Mouse (Mus musculus): ENCODE data around the gene Ror1. TPM values are rescaled to one million over a fixed set of nuclear protein-coding genes. Genes with fewer than 3 reads are reported as not detected.
A peak's percentile ranks its signal among the peaks of the same experiment; 100 is the strongest.

The Ror1 gene
- polyA plus RNA-seq, 1 experiment from 2014 or later = 24.3 TPM

GRCm38 (mm10) chr4:100169683-100170082 is 74.1 kb downstream of the Ror1 start:
- Histone ChIP-seq H3K9ac (no peak overlapping the region), H3K4me3 (no peak overlapping the region), H3K27ac (peak overlapping the region; percentile 73), H3K9me3 (no peaks in the 10 kb centered on the region), H3K4me1 (peaks cover 37% of the 10 kb centered on the region), H3K27me3 (no peaks in the 10 kb centered on the region), H3K36me3 (no peaks in the 10 kb centered on the region), H3K4me2 (replicated peaks) (peak overlapping the region; percentile 31; the same call in 1 of the 2 replicates)
- WGBS = 47% methylated on average over 5 of the region's 5 CpGs
- peak; percentile 68 for ATAC-seq (ENCODE audit: insufficient number of reproducible peaks, insufficient read depth, low FRiP score, low TSS enrichment)

GRCm38 (mm10) chr4:100170161-100170650 is 74.6 kb downstream of the Ror1 start:
- ATAC-seq (ENCODE audit: insufficient number of reproducible peaks, insufficient read depth, low FRiP score, low TSS enrichment) = peak; percentile 55
- H3K27ac ChIP-seq = peak overlapping the region; percentile 73
- H3K4me3 ChIP-seq = peak overlapping the region; percentile 15; the same call in 1 of the 2 replicates
- no peaks in the 10 kb centered on the region for H3K36me3 ChIP-seq
- no peak overlapping the region for H3K9ac ChIP-seq
- H3K9me3 ChIP-seq = no peaks in the 10 kb centered on the region
- peaks cover 37% of the 10 kb centered on the region for H3K4me1 ChIP-seq
- 6% methylated on average over 14 of the region's 14 CpGs for WGBS
- no peaks in the 10 kb centered on the region for H3K27me3 ChIP-seq
- H3K4me2 ChIP-seq (replicated peaks) = peak overlapping the region; percentile 31

- ATAC-seq (ENCODE audit: insufficient number of reproducible peaks, insufficient read depth, low FRiP score, low TSS enrichment) = no peak
- H3K4me2 ChIP-seq (replicated peaks) = peak overlapping the region; percentile 31
Observed at GRCm38 (mm10) chr4:100170743-100171142, 75.2 kb downstream of the Ror1 start.

GRCm38 (mm10) chr4:100171483-100171898 is 75.9 kb downstream of the Ror1 start:
- Histone ChIP-seq H3K9ac (0 out of 2 replicates have a peak overlapping the region, but pooled peaks have one; percentile 10), H3K9me3 (no peaks in the 10 kb centered on the region), H3K27ac (peak overlapping the region; percentile 65; the same call in 1 of the 2 replicates), H3K4me3 (no peak overlapping the region), H3K36me3 (no peaks in the 10 kb centered on the region), H3K4me2 (replicated peaks) (no peak overlapping the region), H3K27me3 (no peaks in the 10 kb centered on the region), H3K4me1 (peaks cover 28% of the 10 kb centered on the region)
- ATAC-seq (ENCODE audit: insufficient number of reproducible peaks, insufficient read depth, low FRiP score, low TSS enrichment) = no peak
- WGBS = 40% methylated on average over 5 of the region's 5 CpGs

More at GRCm38 (mm10) chr4:100170743-100171142, 75.2 kb downstream of the Ror1 start:
- H3K4me3 ChIP-seq = no peak overlapping the region
- H3K9ac ChIP-seq = no peak overlapping the region
- H3K27ac ChIP-seq = peak overlapping the region; percentile 73
- no peaks in the 10 kb centered on the region for H3K36me3 ChIP-seq
- H3K27me3 ChIP-seq = no peaks in the 10 kb centered on the region
- no peaks in the 10 kb centered on the region for H3K9me3 ChIP-seq
- peaks cover 34% of the 10 kb centered on the region for H3K4me1 ChIP-seq
- 23% methylated on average over 5 of the region's 5 CpGs for WGBS

GRCm38 (mm10) chr4:100175594-100175993 is 80.0 kb downstream of the Ror1 start:
- Histone ChIP-seq H3K9ac (no peak overlapping the region), H3K36me3 (no peaks in the 10 kb centered on the region), H3K27me3 (no peaks in the 10 kb centered on the region), H3K4me1 (peaks cover 10% of the 10 kb centered on the region), H3K9me3 (no peaks in the 10 kb centered on the region), H3K4me3 (no peak overlapping the region), H3K27ac (no peak overlapping the region), H3K4me2 (replicated peaks) (no peak overlapping the region)
- no peak for ATAC-seq (ENCODE audit: insufficient number of reproducible peaks, insufficient read depth, low FRiP score, low TSS enrichment)
- WGBS = 90% methylated on average over 7 of the region's 7 CpGs

GRCm38 (mm10) chr4:100178316-100178715 is 82.7 kb downstream of the Ror1 start:
- Histone ChIP-seq H3K9me3 (no peaks in the 10 kb centered on the region), H3K27me3 (no peaks in the 10 kb centered on the region), H3K9ac (no peak overlapping the region), H3K4me1 (0 out of 2 replicates have a peak, but pooled peaks cover 5% of the 10 kb centered on the region), H3K27ac (no peak overlapping the region), H3K4me3 (no peak overlapping the region), H3K36me3 (no peaks in the 10 kb centered on the region), H3K4me2 (replicated peaks) (no peak overlapping the region)
- no peak for ATAC-seq (ENCODE audit: insufficient number of reproducible peaks, insufficient read depth, low FRiP score, low TSS enrichment)
- WGBS = 81% methylated on average over 3 of the region's 3 CpGs

- H3K27me3 ChIP-seq = no peaks in the 10 kb centered on the region
- ATAC-seq (ENCODE audit: insufficient number of reproducible peaks, insufficient read depth, low FRiP score, low TSS enrichment) = no peak
- no peak overlapping the region for H3K27ac ChIP-seq
- H3K9ac ChIP-seq = no peak overlapping the region
- no peaks in the 10 kb centered on the region for H3K9me3 ChIP-seq
- H3K4me1 ChIP-seq = 0 out of 2 replicates have a peak, but pooled peaks cover 5% of the 10 kb centered on the region
- H3K4me3 ChIP-seq = no peak overlapping the region
- no peak overlapping the region for H3K4me2 ChIP-seq (replicated peaks)
- H3K36me3 ChIP-seq = no peaks in the 10 kb centered on the region
- WGBS = 66% methylated on average over 5 of the region's 5 CpGs
Observed at GRCm38 (mm10) chr4:100181676-100182075, 86.1 kb downstream of the Ror1 start.

- Histone ChIP-seq H3K4me1 (peaks cover 15% of the 10 kb centered on the region), H3K4me3 (no peak overlapping the region), H3K4me2 (replicated peaks) (no peak overlapping the region), H3K36me3 (no peaks in the 10 kb centered on the region), H3K27me3 (no peaks in the 10 kb centered on the region), H3K27ac (no peak overlapping the region), H3K9me3 (no peaks in the 10 kb centered on the region), H3K9ac (no peak overlapping the region)
- ATAC-seq (ENCODE audit: insufficient number of reproducible peaks, insufficient read depth, low FRiP score, low TSS enrichment) = no peak
- 73% methylated on average over 8 of the region's 8 CpGs for WGBS
Observed at GRCm38 (mm10) chr4:100186781-100187180, 91.2 kb downstream of the Ror1 start.

- Histone ChIP-seq H3K4me3 (no peak overlapping the region), H3K27ac (peak overlapping the region; percentile 55; the same call in 1 of the 2 replicates), H3K27me3 (no peaks in the 10 kb centered on the region), H3K4me2 (replicated peaks) (no peak overlapping the region), H3K9me3 (no peaks in the 10 kb centered on the region), H3K4me1 (peaks cover 14% of the 10 kb centered on the region), H3K36me3 (no peaks in the 10 kb centered on the region), H3K9ac (no peak overlapping the region)
- WGBS = 35% methylated on average over 6 of the region's 6 CpGs
- ATAC-seq (ENCODE audit: insufficient number of reproducible peaks, insufficient read depth, low FRiP score, low TSS enrichment) = no peak
Observed at GRCm38 (mm10) chr4:100187563-100188200, 92.1 kb downstream of the Ror1 start.

GRCm38 (mm10) chr4:100188201-100188699 is 92.7 kb downstream of the Ror1 start:
- Histone ChIP-seq H3K4me3 (no peak overlapping the region), H3K9me3 (no peaks in the 10 kb centered on the region), H3K36me3 (no peaks in the 10 kb centered on the region), H3K9ac (no peak overlapping the region), H3K27me3 (no peaks in the 10 kb centered on the region), H3K27ac (peak overlapping the region; percentile 55; the same call in 1 of the 2 replicates), H3K4me1 (peaks cover 14% of the 10 kb centered on the region), H3K4me2 (replicated peaks) (no peak overlapping the region)
- WGBS = 53% methylated on average over 4 of the region's 4 CpGs
- 0 out of 2 replicates have a peak, but pooled peaks have one; percentile 41 for ATAC-seq (ENCODE audit: insufficient number of reproducible peaks, insufficient read depth, low FRiP score, low TSS enrichment)

GRCm38 (mm10) chr4:100191483-100191882 is 95.9 kb downstream of the Ror1 start:
- Histone ChIP-seq H3K27ac (no peak overlapping the region), H3K9ac (no peak overlapping the region), H3K9me3 (no peaks in the 10 kb centered on the region), H3K36me3 (no peaks in the 10 kb centered on the region), H3K4me1 (peaks cover 17% of the 10 kb centered on the region), H3K4me2 (replicated peaks) (no peak overlapping the region), H3K4me3 (no peak overlapping the region), H3K27me3 (no peaks in the 10 kb centered on the region)
- no peak for ATAC-seq (ENCODE audit: insufficient number of reproducible peaks, insufficient read depth, low FRiP score, low TSS enrichment)
- 86% methylated on average over 6 of the region's 6 CpGs for WGBS

GRCm38 (mm10) chr4:100194136-100194535 is 98.5 kb downstream of the Ror1 start:
- no peak for ATAC-seq (ENCODE audit: insufficient number of reproducible peaks, insufficient read depth, low FRiP score, low TSS enrichment)
- no peaks in the 10 kb centered on the region for H3K36me3 ChIP-seq
- WGBS = 74% methylated on average over 3 of the region's 3 CpGs
- no peaks in the 10 kb centered on the region for H3K9me3 ChIP-seq
- H3K4me2 ChIP-seq (replicated peaks) = no peak overlapping the region
- no peaks in the 10 kb centered on the region for H3K27me3 ChIP-seq
- H3K4me3 ChIP-seq = no peak overlapping the region
- no peak overlapping the region for H3K9ac ChIP-seq
- no peak overlapping the region for H3K27ac ChIP-seq
- peaks cover 3% of the 10 kb centered on the region; the same call in 1 of the 2 replicates for H3K4me1 ChIP-seq
